Mouse (Mus musculus): ENCODE results near the gene D7Ertd443e.

DNA sequence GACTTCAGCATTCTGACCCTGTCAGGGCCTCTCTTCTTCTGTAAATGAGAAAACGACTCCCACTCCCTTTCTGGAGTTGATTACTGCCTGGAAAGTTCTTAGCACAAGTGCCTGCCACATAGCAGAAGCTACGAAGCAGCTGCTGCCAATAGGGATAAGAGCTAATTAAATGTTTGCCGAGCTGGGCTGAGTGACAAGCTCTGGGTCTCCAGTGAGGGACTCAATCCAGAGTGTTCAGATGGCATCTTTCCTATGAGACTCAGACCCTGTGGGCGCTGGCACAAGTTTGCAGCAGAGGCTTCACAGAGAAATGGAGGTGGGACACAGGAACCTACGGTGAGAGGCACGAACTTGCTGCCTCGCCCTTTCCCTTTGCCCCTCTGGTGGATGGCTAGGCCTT is 8.7 kb downstream of the D7Ertd443e start:
- TF ChIP-seq CTCF (IDR thresholded peaks at IDR 0.05; ENCODE audit: borderline replicate concordance, insufficient read depth, low read length) (no peak), POLR2A (IDR thresholded peaks at IDR 0.05; ENCODE audit: low read depth, low read length) (no peak)
